Mouse (Mus musculus): ENCODE data around the gene Prpsap1. TPM values are rescaled to one million over a fixed set of nuclear protein-coding genes. Genes with fewer than 3 reads are reported as not detected.

Gene Prpsap1
- polyA plus RNA-seq, 1 experiment from 2014 or later: 81.7 TPM

GRCm38 (mm10) chr11:116513531-116514038, 19.6 kb upstream of the Prpsap1 start:
- peaks cover 8% of the 10 kb centered on the region; the same call in 1 of the 2 replicates for H3K4me1 ChIP-seq (replicated peaks)
- no peaks in the 10 kb centered on the region for H3K36me3 ChIP-seq
- H3K27ac ChIP-seq: no peak overlapping the region
- H3K9me3 ChIP-seq (replicated peaks): no peaks in the 10 kb centered on the region
- H3K4me3 ChIP-seq: no peak overlapping the region
- no peak overlapping the region for H3K9ac ChIP-seq
- peaks cover 5% of the 10 kb centered on the region; the same call in 1 of the 2 replicates for H3K27me3 ChIP-seq
- H3K4me2 ChIP-seq: no peak overlapping the region
- WGBS: 72% methylated on average over 4 of the region's 4 CpGs
- ATAC-seq (replicated peaks; ENCODE audit: insufficient number of reproducible peaks, insufficient read depth, low FRiP score, low read depth): no peak

GRCm38 (mm10) chr11:116512987-116513386, 19.0 kb upstream of the Prpsap1 start:
- WGBS: 82% methylated on average over 6 of the region's 6 CpGs
- H3K27me3 ChIP-seq: peaks cover 5% of the 10 kb centered on the region; the same call in 1 of the 2 replicates
- no peak overlapping the region for H3K4me2 ChIP-seq
- ATAC-seq (replicated peaks; ENCODE audit: insufficient number of reproducible peaks, insufficient read depth, low FRiP score, low read depth): no peak
- no peak overlapping the region for H3K9ac ChIP-seq
- H3K4me1 ChIP-seq (replicated peaks): peaks cover 5% of the 10 kb centered on the region; the same call in 1 of the 2 replicates
- no peaks in the 10 kb centered on the region for H3K36me3 ChIP-seq
- H3K27ac ChIP-seq: no peak overlapping the region
- no peaks in the 10 kb centered on the region for H3K9me3 ChIP-seq (replicated peaks)
- H3K4me3 ChIP-seq: no peak overlapping the region

- Histone ChIP-seq H3K4me2 (no peak overlapping the region), H3K9ac (no peak overlapping the region), H3K4me1 (replicated peaks) (peaks cover 5% of the 10 kb centered on the region; the same call in 1 of the 2 replicates), H3K27me3 (peaks cover 5% of the 10 kb centered on the region; the same call in 1 of the 2 replicates), H3K4me3 (no peak overlapping the region), H3K36me3 (no peaks in the 10 kb centered on the region), H3K27ac (no peak overlapping the region), H3K9me3 (replicated peaks) (no peaks in the 10 kb centered on the region)
- 90% methylated on average over 7 of the region's 7 CpGs for WGBS
- ATAC-seq (replicated peaks; ENCODE audit: insufficient number of reproducible peaks, insufficient read depth, low FRiP score, low read depth): no peak
These were observed 18.2 kb upstream of the Prpsap1 start for GRCm38 (mm10) chr11:116512154-116512553.

GRCm38 (mm10) chr11:116511301-116511868, 17.4 kb upstream of the Prpsap1 start:
- ATAC-seq (replicated peaks; ENCODE audit: insufficient number of reproducible peaks, insufficient read depth, low FRiP score, low read depth): no peak
- Histone ChIP-seq H3K27ac (no peak overlapping the region), H3K4me3 (no peak overlapping the region), H3K4me2 (no peak overlapping the region), H3K27me3 (peaks cover 5% of the 10 kb centered on the region; the same call in 1 of the 2 replicates), H3K4me1 (replicated peaks) (peaks cover 5% of the 10 kb centered on the region; the same call in 1 of the 2 replicates), H3K9ac (no peak overlapping the region), H3K36me3 (no peaks in the 10 kb centered on the region), H3K9me3 (replicated peaks) (no peaks in the 10 kb centered on the region)
- 60% methylated on average over 7 of the region's 7 CpGs for WGBS

GRCm38 (mm10) chr11:116508689-116509088, 14.7 kb upstream of the Prpsap1 start:
- no peak for ATAC-seq (replicated peaks; ENCODE audit: insufficient number of reproducible peaks, insufficient read depth, low FRiP score, low read depth)
- no peaks in the 10 kb centered on the region for H3K4me1 ChIP-seq (replicated peaks)
- H3K27ac ChIP-seq: no peak overlapping the region
- H3K36me3 ChIP-seq: no peaks in the 10 kb centered on the region
- no peak overlapping the region for H3K4me3 ChIP-seq
- no peaks in the 10 kb centered on the region for H3K9me3 ChIP-seq (replicated peaks)
- H3K9ac ChIP-seq: no peak overlapping the region
- no peaks in the 10 kb centered on the region for H3K27me3 ChIP-seq
- no peak overlapping the region for H3K4me2 ChIP-seq
- WGBS: 46% methylated on average over 2 of the region's 2 CpGs

- Histone ChIP-seq H3K36me3 (no peaks in the 10 kb centered on the region), H3K27ac (no peak overlapping the region), H3K9ac (no peak overlapping the region), H3K4me1 (replicated peaks) (no peaks in the 10 kb centered on the region), H3K4me2 (no peak overlapping the region), H3K4me3 (no peak overlapping the region), H3K27me3 (no peaks in the 10 kb centered on the region), H3K9me3 (replicated peaks) (no peaks in the 10 kb centered on the region)
- ATAC-seq (replicated peaks; ENCODE audit: insufficient number of reproducible peaks, insufficient read depth, low FRiP score, low read depth): no peak
- 72% methylated on average over 17 of the region's 17 CpGs for WGBS
These were observed 12.3 kb upstream of the Prpsap1 start for GRCm38 (mm10) chr11:116506151-116506875.

DNA sequence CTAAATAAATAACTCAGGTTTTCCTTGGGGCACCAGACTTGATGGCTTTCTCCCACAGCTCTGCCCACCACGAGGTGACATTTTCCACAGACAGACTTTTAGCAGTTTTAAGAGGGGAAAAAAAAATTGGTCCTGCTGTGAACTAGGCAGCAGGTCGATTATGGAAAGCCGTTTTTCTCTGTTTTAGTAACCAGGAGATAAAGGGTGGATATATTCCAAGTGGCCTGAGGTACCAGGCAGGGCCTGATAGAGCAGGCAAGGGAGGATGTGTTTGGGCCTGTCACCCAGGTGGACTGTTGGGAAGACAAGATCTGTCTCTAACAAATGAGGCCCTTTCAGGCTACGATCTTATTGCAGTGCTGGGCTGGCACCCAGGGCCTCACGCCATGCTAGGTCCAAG, 11.6 kb upstream of the Prpsap1 start:
- no peak overlapping the region for H3K27ac ChIP-seq
- no peak overlapping the region for H3K4me2 ChIP-seq
- H3K27me3 ChIP-seq: no peaks in the 10 kb centered on the region
- H3K4me3 ChIP-seq: no peak overlapping the region
- ATAC-seq (replicated peaks; ENCODE audit: insufficient number of reproducible peaks, insufficient read depth, low FRiP score, low read depth): no peak
- H3K9ac ChIP-seq: no peak overlapping the region
- no peaks in the 10 kb centered on the region for H3K4me1 ChIP-seq (replicated peaks)
- 61% methylated on average over 5 of the region's 5 CpGs for WGBS
- H3K36me3 ChIP-seq: no peaks in the 10 kb centered on the region
- H3K9me3 ChIP-seq (replicated peaks): no peaks in the 10 kb centered on the region

GRCm38 (mm10) chr11:116504516-116504915, 10.5 kb upstream of the Prpsap1 start:
- ATAC-seq (replicated peaks; ENCODE audit: insufficient number of reproducible peaks, insufficient read depth, low FRiP score, low read depth): no peak
- WGBS: 75% methylated on average over 17 of the region's 17 CpGs

DNA sequence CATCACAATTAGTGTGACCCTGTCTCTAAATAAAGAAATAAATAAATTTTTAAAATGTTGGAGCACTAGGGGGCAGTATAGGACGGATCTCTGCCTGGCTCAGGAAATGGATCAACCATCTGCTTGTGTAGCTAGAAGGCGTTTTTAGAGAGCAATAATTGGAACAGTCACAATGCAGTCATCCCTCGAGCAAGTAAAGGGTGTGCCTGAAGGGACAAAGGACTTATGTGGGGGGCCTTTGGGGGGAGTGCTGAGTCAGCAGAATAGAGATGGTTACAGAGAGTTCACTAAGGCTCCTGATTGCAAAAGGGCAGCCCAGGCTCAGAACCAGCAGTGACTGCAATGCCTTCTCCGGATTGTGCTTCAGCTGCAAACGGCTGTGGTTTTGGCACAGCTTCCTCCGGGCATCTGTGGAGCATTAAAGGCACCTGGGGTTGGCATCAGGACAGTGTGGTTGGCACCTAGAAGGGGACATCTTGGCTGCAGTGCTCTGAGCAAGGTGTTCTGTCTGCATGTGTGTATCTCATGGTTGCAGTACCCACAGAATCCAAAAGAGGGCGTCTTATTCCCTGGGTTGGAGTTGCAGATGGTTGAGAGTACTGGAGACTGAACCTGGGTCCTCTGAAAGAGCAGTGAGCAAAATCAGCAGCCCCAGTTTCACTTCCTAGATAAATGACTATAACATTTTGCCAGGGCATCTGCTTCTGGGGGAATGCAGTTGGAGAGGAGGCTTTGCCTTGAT, 7.2 kb upstream of the Prpsap1 start:
- no peak overlapping the region for H3K4me3 ChIP-seq
- H3K9me3 ChIP-seq (replicated peaks): no peaks in the 10 kb centered on the region
- no peak overlapping the region for H3K27ac ChIP-seq
- no peak; the same call in 1 of the 2 replicates for ATAC-seq (replicated peaks; ENCODE audit: insufficient number of reproducible peaks, insufficient read depth, low FRiP score, low read depth)
- no peaks in the 10 kb centered on the region for H3K27me3 ChIP-seq
- H3K4me1 ChIP-seq (replicated peaks): peaks cover 4% of the 10 kb centered on the region
- H3K9ac ChIP-seq: no peak overlapping the region
- H3K36me3 ChIP-seq: no peaks in the 10 kb centered on the region
- H3K4me2 ChIP-seq: no peak overlapping the region
- 23% methylated on average over 7 of the region's 7 CpGs for WGBS

More at GRCm38 (mm10) chr11:116504516-116504915, 10.5 kb upstream of the Prpsap1 start:
- H3K27ac ChIP-seq: no peak overlapping the region
- H3K4me2 ChIP-seq: no peak overlapping the region
- H3K36me3 ChIP-seq: no peaks in the 10 kb centered on the region
- H3K9me3 ChIP-seq (replicated peaks): no peaks in the 10 kb centered on the region
- H3K4me1 ChIP-seq (replicated peaks): no peaks in the 10 kb centered on the region
- no peak overlapping the region for H3K9ac ChIP-seq
- H3K4me3 ChIP-seq: no peak overlapping the region
- H3K27me3 ChIP-seq: no peaks in the 10 kb centered on the region

DNA sequence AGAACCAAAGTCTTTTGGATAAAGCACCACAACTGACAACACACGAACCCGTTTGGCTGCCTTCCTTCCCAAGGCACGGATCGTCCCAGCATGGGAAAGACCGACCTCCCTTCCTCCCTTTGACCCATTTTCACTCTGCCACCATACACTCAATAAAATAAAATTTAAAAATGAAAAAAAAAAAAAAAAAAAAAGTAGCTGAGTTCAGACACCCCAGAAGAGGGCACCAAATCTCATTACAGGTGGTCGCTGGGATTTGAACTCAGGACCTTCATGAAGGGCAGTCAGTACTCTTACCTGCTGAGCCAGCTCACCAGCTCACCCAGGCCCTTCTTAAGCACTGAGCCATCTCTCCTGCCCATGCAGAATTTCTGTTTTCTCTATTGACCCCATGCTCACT, 5.0 kb upstream of the Prpsap1 start:
- Histone ChIP-seq H3K9ac (no peak overlapping the region), H3K27ac (no peak overlapping the region), H3K36me3 (no peaks in the 10 kb centered on the region), H3K27me3 (no peaks in the 10 kb centered on the region), H3K4me2 (peak overlapping the region; percentile 69), H3K4me1 (replicated peaks) (peaks cover 6% of the 10 kb centered on the region), H3K9me3 (replicated peaks) (no peaks in the 10 kb centered on the region), H3K4me3 (peak overlapping the region; percentile 43)
- 42% methylated on average over 6 of the region's 6 CpGs for WGBS
- ATAC-seq (replicated peaks; ENCODE audit: insufficient number of reproducible peaks, insufficient read depth, low FRiP score, low read depth): no peak

- WGBS: 25% methylated on average over 34 of the region's 34 CpGs
- Histone ChIP-seq H3K36me3 (no peaks in the 10 kb centered on the region), H3K4me2 (peak overlapping the region; percentile 69), H3K4me1 (replicated peaks) (peaks cover 6% of the 10 kb centered on the region), H3K27ac (no peak overlapping the region), H3K9ac (peak overlapping the region; percentile 43; the same call in 1 of the 2 replicates), H3K9me3 (replicated peaks) (no peaks in the 10 kb centered on the region), H3K27me3 (no peaks in the 10 kb centered on the region), H3K4me3 (peak overlapping the region; percentile 43)
- ATAC-seq (replicated peaks; ENCODE audit: insufficient number of reproducible peaks, insufficient read depth, low FRiP score, low read depth): no peak
These were observed 4.6 kb upstream of the Prpsap1 start for GRCm38 (mm10) chr11:116498596-116498995.
